Mouse (Mus musculus) limb, embryonic 14.5 days (tissue): ENCODE data around the gene Prr5. TPM values are rescaled to one million over a fixed set of nuclear protein-coding genes. Genes with fewer than 3 reads are reported as not detected.

ENCODE experiments used
- ATAC-seq: fragments of 200-750 bp; cut with Nextera tagmentation; 2 replicates; pipeline ENCODE4 v1.8.0; 2017; ENCODE audit warnings: low read depth, moderate number of reproducible peaks, moderate TSS enrichment; ENCODE audit not compliant: low FRiP score
- DNase-seq: peaks from one replicate; pipeline ENCODE4 v3.0.0-alpha.2; 2015; ENCODE audit warnings: low spot score
- H3K27ac ChIP-seq: fragments of 300-500 bp; sonication (generic); replicated peaks from 2 replicates; pipeline ENCODE4 v1.5.1; 2014; ENCODE audit warnings: low read depth, mild to moderate bottlenecking, low read length, moderate library complexity, mixed read lengths
- H3K27me3 ChIP-seq: fragments of 300-500 bp; sonication (generic); 2 replicates; pipeline ENCODE4 v1.6.1; 2014; ENCODE audit warnings: low read length, mixed read lengths; ENCODE audit not compliant: control insufficient read depth, insufficient read depth
- H3K36me3 ChIP-seq: fragments of 300-500 bp; sonication (generic); 2 replicates; pipeline ENCODE4 v1.6.1; 2014; ENCODE audit warnings: mild to moderate bottlenecking, low read length, moderate library complexity, mixed read lengths; ENCODE audit not compliant: control insufficient read depth, insufficient read depth
- H3K4me1 ChIP-seq: fragments of 300-500 bp; sonication (generic); 2 replicates; pipeline ENCODE4 v1.6.1; 2014; ENCODE audit warnings: antibody characterized with exemption, low read length, mixed read lengths; ENCODE audit not compliant: control insufficient read depth, insufficient read depth
- H3K4me2 ChIP-seq: fragments of 300-500 bp; sonication (generic); replicated peaks from 2 replicates; pipeline ENCODE4 v1.6.1; 2014; ENCODE audit warnings: low read depth, mild to moderate bottlenecking, low read length, moderate library complexity; ENCODE audit not compliant: severe bottlenecking
- H3K4me3 ChIP-seq: fragments of 300-500 bp; sonication (generic); replicated peaks from 2 replicates; pipeline ENCODE4 v1.5.1; 2014; ENCODE audit warnings: low read length
- H3K9ac ChIP-seq: fragments of 300-500 bp; sonication (generic); 2 replicates; pipeline ENCODE4 v1.6.1; 2014; ENCODE audit warnings: mild to moderate bottlenecking, low read depth, low read length, moderate library complexity; ENCODE audit not compliant: severe bottlenecking
- H3K9me3 ChIP-seq: fragments of 300-500 bp; sonication (generic); 2 replicates; pipeline ENCODE4 v1.6.1; 2016; ENCODE audit warnings: low read length; ENCODE audit not compliant: control insufficient read depth
- POLR2A ChIP-seq: fragments of 200-500 bp; IDR thresholded peaks from 2 replicates; pipeline ENCODE4 v1.8.0; 2012; ENCODE audit warnings: inconsistent platforms, mild to moderate bottlenecking, moderate library complexity, borderline replicate concordance; ENCODE audit not compliant: insufficient read depth, insufficient read length; ENCODE audit errors: extremely low read depth
- WGBS: fragments of 180-500 bp; shearing (Covaris S2); extraction: QIAGEN DNeasy Blood & Tissue Kit; methylation state at CpG from one replicate; pipeline ENCODE4 v1.1.7; 2014; 5-methylcytosine and 5-hydroxymethylcytosine counted together
- polyA plus RNA-seq, 2 experiments: library from polyadenylated mRNA; depleted of rRNA in 1 of 2; stranded (reverse) in 1 of 2; unstranded in 1 of 2; fragments of >200 nt; fragmentation: Nextera tagmentation in 1 of 2; extraction: Ambion mirVana in 1 of 2; gene quantifications; 2 replicates each; pipeline versions ENCODE4 v1.2.1 to v1.2.3; 2012 to 2014

Gene Prr5
- polyA plus RNA-seq, 2 experiments = 29.7 to 41.4 TPM

DNA sequence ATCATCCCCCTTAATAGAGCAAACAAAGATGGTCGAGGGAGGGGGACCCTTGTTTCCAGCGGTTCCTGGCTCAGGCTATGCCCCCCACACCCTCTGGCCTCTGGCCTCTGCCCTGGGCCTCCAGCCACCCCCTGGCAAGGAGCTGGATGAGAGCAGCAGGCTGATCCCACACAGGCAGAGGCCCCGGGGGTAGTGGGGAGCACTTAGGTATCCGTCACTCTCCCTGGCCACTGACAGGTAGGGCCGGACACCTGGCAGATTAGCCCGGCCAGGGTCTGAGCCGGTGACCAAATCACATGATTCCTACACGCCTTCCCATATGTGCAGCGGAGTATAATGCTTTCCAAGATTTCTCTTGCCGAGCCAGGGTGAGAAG lies 5.7 kb upstream of the Prr5 start:
- TF ChIP-seq POLR2A = no peak
- Histone ChIP-seq H3K4me1 (0 out of 2 replicates have a peak, but pooled peaks cover 8% of the 10 kb centered on the region), H3K9me3 (no peaks in the 10 kb centered on the region), H3K27ac (no peak overlapping the region), H3K4me2 (peak overlapping the region; percentile 83), H3K4me3 (peak overlapping the region; percentile 58), H3K27me3 (no peaks in the 10 kb centered on the region), H3K36me3 (no peaks in the 10 kb centered on the region), H3K9ac (peak overlapping the region; percentile 61; the same call in 1 of the 2 replicates)
- ATAC-seq (no peak), DNase-seq (no peak)
- 54% methylated on average over 10 of the region's 10 CpGs for WGBS

DNA sequence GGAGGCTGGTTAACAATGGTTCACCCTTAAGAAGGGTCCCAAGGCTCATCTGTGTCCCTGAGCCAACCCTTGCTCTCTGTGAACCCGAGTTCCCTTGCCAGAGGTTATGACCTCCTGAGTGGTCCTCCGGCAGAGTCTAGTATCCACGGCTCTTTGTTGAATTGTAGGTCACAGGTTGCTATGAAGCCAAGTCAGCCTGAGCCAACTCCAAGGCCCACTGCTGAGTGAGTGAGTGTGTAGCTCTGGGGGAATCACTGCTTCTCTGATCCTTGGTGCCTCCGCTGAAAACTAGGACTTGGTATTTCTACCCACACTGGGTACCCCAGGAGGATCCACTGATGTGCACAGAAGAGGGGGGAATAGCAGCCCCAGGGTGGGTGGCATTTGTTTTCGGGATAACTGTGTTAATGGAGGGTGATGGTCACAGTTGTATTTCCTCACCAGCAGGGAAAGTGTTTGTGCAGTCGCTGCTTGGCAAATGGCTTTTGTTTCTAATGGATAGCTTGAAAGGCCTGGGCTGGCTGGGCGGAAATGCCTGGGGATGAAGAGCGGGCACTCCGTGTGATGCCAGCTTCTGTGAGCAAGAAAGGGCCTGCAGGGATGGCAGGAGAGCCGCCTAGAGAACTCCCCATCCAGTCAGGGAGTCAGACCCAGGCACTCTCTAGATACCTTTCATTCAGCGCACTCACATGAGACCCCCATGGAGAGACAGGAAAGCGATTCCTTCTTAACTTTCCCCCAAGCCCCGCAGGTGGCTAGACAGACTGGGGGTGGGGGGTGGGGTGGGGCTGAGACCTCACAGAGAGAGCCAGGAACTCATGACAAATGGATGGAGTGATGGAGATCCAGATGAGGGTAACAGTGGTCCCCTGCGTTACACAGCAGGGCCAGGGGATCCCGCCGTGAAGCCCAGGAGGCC lies 4.6 kb upstream of the Prr5 start:
- no peak for TF ChIP-seq POLR2A
- Histone ChIP-seq H3K36me3 (no peaks in the 10 kb centered on the region), H3K4me2 (no peak overlapping the region), H3K4me3 (no peak overlapping the region), H3K9ac (no peak overlapping the region; the same call in 1 of the 2 replicates), H3K27ac (no peak overlapping the region), H3K9me3 (no peaks in the 10 kb centered on the region), H3K27me3 (no peaks in the 10 kb centered on the region), H3K4me1 (0 out of 2 replicates have a peak, but pooled peaks cover 8% of the 10 kb centered on the region)
- ATAC-seq = no peak
- WGBS = 29% methylated on average over 16 of the region's 16 CpGs
- no peak for DNase-seq

DNA sequence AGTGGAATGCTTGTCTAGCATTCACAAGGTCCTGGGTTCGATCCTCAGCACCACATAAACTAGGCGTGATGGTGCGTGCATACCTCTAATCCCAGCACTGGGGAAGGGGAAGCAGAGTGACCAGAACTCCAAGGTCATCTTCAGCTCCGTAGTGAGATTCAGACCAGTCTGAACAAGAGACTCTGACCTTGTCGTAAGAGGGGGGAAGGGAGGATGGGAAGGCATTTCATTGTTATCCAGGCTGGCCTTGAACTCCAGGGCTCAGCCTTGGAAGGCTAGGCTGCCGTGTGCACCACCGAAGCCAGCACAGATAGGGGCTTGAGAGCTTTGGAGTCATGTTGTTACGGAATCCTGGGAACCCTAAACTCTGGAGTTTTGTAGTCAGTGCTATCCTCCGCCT lies 3.8 kb upstream of the Prr5 start:
- no peak for DNase-seq

DNA sequence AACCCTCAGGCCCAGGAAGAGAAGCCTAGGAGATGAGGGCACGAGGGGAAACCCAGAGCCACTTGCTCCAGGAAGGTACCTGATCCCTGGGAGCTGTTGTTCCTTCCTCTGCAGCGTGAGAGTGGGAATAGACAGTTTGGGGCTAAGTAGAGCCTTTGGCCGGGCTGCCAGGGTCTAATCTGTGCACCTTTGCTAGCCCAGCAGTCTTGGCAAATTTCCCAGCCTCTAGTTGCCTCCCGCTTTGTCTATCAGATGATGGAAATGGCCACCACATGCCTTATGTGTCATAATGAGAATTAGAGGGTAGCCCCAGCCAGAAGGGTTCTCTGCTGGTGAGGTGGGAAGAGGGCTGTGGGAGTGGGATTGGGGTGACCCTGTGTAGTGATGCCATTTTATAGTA lies 3.4 kb upstream of the Prr5 start:
- TF ChIP-seq POLR2A = no peak
- H3K36me3 ChIP-seq = no peaks in the 10 kb centered on the region
- DNase-seq (no peak), ATAC-seq (no peak)
- H3K4me2 ChIP-seq = no peak overlapping the region
- H3K4me1 ChIP-seq = 0 out of 2 replicates have a peak, but pooled peaks cover 8% of the 10 kb centered on the region
- H3K27me3 ChIP-seq = no peaks in the 10 kb centered on the region
- 44% methylated on average over 4 of the region's 4 CpGs for WGBS
- H3K4me3 ChIP-seq = no peak overlapping the region
- no peak overlapping the region for H3K9ac ChIP-seq
- no peaks in the 10 kb centered on the region for H3K9me3 ChIP-seq
- H3K27ac ChIP-seq = no peak overlapping the region

More for the DNA sequence above, 3.8 kb upstream of the Prr5 start:
- H3K36me3 ChIP-seq = no peaks in the 10 kb centered on the region
- H3K9me3 ChIP-seq = no peaks in the 10 kb centered on the region
- no peak overlapping the region for H3K9ac ChIP-seq
- no peak overlapping the region for H3K4me3 ChIP-seq
- no peak for TF ChIP-seq POLR2A
- no peak overlapping the region for H3K4me2 ChIP-seq
- no peak for ATAC-seq
- H3K27ac ChIP-seq = no peak overlapping the region
- no peaks in the 10 kb centered on the region for H3K27me3 ChIP-seq
- H3K4me1 ChIP-seq = 0 out of 2 replicates have a peak, but pooled peaks cover 8% of the 10 kb centered on the region
- 71% methylated on average over 9 of the region's 9 CpGs for WGBS

DNA sequence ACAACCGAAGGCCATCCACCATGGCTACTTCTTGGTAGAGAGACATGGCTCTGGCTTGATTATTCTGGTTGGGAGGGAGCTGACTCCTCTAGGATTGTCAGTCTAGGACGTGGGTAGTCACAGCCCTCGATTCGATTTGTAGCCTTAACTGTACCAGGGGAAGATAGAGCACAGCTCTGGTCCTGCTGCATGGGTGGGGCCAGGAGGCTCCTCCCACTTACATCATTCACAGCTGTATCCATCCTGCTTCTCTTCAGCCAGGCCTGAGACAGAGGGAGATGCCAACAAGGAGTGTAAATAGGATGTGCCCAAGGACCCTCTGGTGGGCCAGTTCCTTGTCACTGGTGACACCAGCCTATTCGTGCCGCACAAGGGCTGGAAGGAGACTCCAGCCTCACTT lies 1.8 kb upstream of the Prr5 start:
- Histone ChIP-seq H3K9ac (no peak overlapping the region), H3K27ac (no peak overlapping the region), H3K4me1 (0 out of 2 replicates have a peak, but pooled peaks cover 8% of the 10 kb centered on the region), H3K4me3 (no peak overlapping the region), H3K9me3 (no peaks in the 10 kb centered on the region), H3K36me3 (no peaks in the 10 kb centered on the region), H3K27me3 (no peaks in the 10 kb centered on the region), H3K4me2 (no peak overlapping the region)
- 79% methylated on average over 6 of the region's 6 CpGs for WGBS
- no peak for TF ChIP-seq POLR2A
- ATAC-seq = no peak
- DNase-seq = no peak
